Mouse (Mus musculus): ENCODE data around the gene Gosr2.

- TF ChIP-seq CTCF (IDR thresholded peaks at IDR 0.05; ENCODE audit: extremely low read depth, insufficient read depth, low read length) (no peak), POLR2A (IDR thresholded peaks at IDR 0.05; ENCODE audit: extremely low read depth, insufficient read depth, low read length) (peak; percentile 74)
Observed at GRCm38 (mm10) chr11:103697565-103698176, at the start of gene Gosr2.

Data from cortical plate, adult 2 months (tissue).